Mouse (Mus musculus): ENCODE data around the gene Tldc2.
A peak's percentile ranks its signal among the peaks of the same experiment; 100 is the strongest.

The Tldc2 gene

GRCm38 (mm10) chr2:157121766-157122165, 34.9 kb downstream of the Tldc2 start:
- DNase-seq (ENCODE audit: low read depth in 2 of 2, low spot score in 2 of 2): peak; percentile 72 to 80

GRCm38 (mm10) chr2:157125246-157125645, 38.4 kb downstream of the Tldc2 start:
- no peak for DNase-seq (ENCODE audit: low read depth in 2 of 2, low spot score in 2 of 2)

- no peak for DNase-seq (ENCODE audit: low read depth in 2 of 2, low spot score in 2 of 2)
These were observed 40.5 kb downstream of the Tldc2 start for GRCm38 (mm10) chr2:157127370-157127769.

GRCm38 (mm10) chr2:157128072-157128471, 41.2 kb downstream of the Tldc2 start:
- DNase-seq (ENCODE audit: low read depth in 2 of 2, low spot score in 2 of 2): no peak

GRCm38 (mm10) chr2:157129096-157129495, 42.2 kb downstream of the Tldc2 start:
- DNase-seq (ENCODE audit: low read depth in 2 of 2, low spot score in 2 of 2): no peak

- no peak for DNase-seq (ENCODE audit: low read depth in 2 of 2, low spot score in 2 of 2)
These were observed 42.8 kb downstream of the Tldc2 start for GRCm38 (mm10) chr2:157129601-157130164.

GRCm38 (mm10) chr2:157130813-157131514, 44.1 kb downstream of the Tldc2 start:
- DNase-seq (ENCODE audit: low read depth in 2 of 2, low spot score in 2 of 2): no peak

- no peak for DNase-seq (ENCODE audit: low read depth in 2 of 2, low spot score in 2 of 2)
These were observed 45.2 kb downstream of the Tldc2 start for GRCm38 (mm10) chr2:157132086-157132485.

GRCm38 (mm10) chr2:157132686-157133540, 46.1 kb downstream of the Tldc2 start:
- no peak for DNase-seq (ENCODE audit: low read depth in 2 of 2, low spot score in 2 of 2)

GRCm38 (mm10) chr2:157133769-157134478, 47.1 kb downstream of the Tldc2 start:
- no peak for DNase-seq (ENCODE audit: low read depth in 2 of 2, low spot score in 2 of 2)

GRCm38 (mm10) chr2:157134479-157134931, 47.6 kb downstream of the Tldc2 start:
- peak; percentile 31 to 39 for DNase-seq (ENCODE audit: low read depth in 2 of 2, low spot score in 2 of 2)

GRCm38 (mm10) chr2:157135014-157135413, 48.2 kb downstream of the Tldc2 start, which contains the start of gene Samhd1:
Samhd1 (minus strand) TSS chr2:157135265.
- DNase-seq (ENCODE audit: low read depth in 2 of 2, low spot score in 2 of 2): peak; percentile 61 to 66

GRCm38 (mm10) chr2:157135529-157136120, 48.8 kb downstream of the Tldc2 start:
- DNase-seq (ENCODE audit: low read depth in 2 of 2, low spot score in 2 of 2): no peak

- no peak for DNase-seq (ENCODE audit: low read depth in 2 of 2, low spot score in 2 of 2)
These were observed 49.3 kb downstream of the Tldc2 start for GRCm38 (mm10) chr2:157136176-157136575.

GRCm38 (mm10) chr2:157136646-157137045, 49.8 kb downstream of the Tldc2 start:
- DNase-seq (ENCODE audit: low read depth in 2 of 2, low spot score in 2 of 2): no peak

- DNase-seq (ENCODE audit: low read depth in 2 of 2, low spot score in 2 of 2): peak; percentile 26 to 46
These were observed 51.3 kb downstream of the Tldc2 start for GRCm38 (mm10) chr2:157137959-157138731.

- DNase-seq (ENCODE audit: low read depth in 2 of 2, low spot score in 2 of 2): no peak
These were observed 52.0 kb downstream of the Tldc2 start for GRCm38 (mm10) chr2:157138808-157139207.

- DNase-seq (ENCODE audit: low read depth in 2 of 2, low spot score in 2 of 2): no peak
These were observed 52.5 kb downstream of the Tldc2 start for GRCm38 (mm10) chr2:157139251-157139802.

- no peak for DNase-seq (ENCODE audit: low read depth in 2 of 2, low spot score in 2 of 2)
These were observed 55.1 kb downstream of the Tldc2 start for GRCm38 (mm10) chr2:157141962-157142361.

- DNase-seq (ENCODE audit: low read depth in 2 of 2, low spot score in 2 of 2): no peak
These were observed 57.3 kb downstream of the Tldc2 start for GRCm38 (mm10) chr2:157144132-157144531.
